Mouse (Mus musculus) heart, embryonic 11.5 days (tissue): ENCODE results near the gene Egln1. TPM values are rescaled to one million over a fixed set of nuclear protein-coding genes. Genes with fewer than 3 reads are reported as not detected.

Experiments
- ATAC-seq: fragments of 200-750 bp; cut with Nextera tagmentation; replicated peaks from 2 replicates; pipeline ENCODE4 v1.8.0; 2017; ENCODE audit warnings: moderate library complexity; ENCODE audit not compliant: insufficient number of reproducible peaks, low FRiP score, low TSS enrichment
- H3K27ac ChIP-seq: fragments of 300-500 bp; sonication (generic); 2 replicates; pipeline ENCODE4 v1.5.1; 2014; ENCODE audit warnings: mild to moderate bottlenecking, low read depth, low read length
- H3K27me3 ChIP-seq: fragments of 300-500 bp; sonication (generic); 2 replicates; pipeline ENCODE4 v1.6.1; 2014; ENCODE audit warnings: mild to moderate bottlenecking, low read length, mixed read lengths; ENCODE audit not compliant: control insufficient read depth, insufficient read depth
- H3K36me3 ChIP-seq: fragments of 300-500 bp; sonication (generic); 2 replicates; pipeline ENCODE4 v1.6.1; 2014; ENCODE audit warnings: mild to moderate bottlenecking, low read length, moderate library complexity, mixed read lengths; ENCODE audit not compliant: control insufficient read depth, insufficient read depth
- H3K4me1 ChIP-seq: fragments of 300-500 bp; sonication (generic); 2 replicates; pipeline ENCODE4 v1.6.1; 2014; ENCODE audit warnings: low read length; ENCODE audit not compliant: control insufficient read depth, insufficient read depth
- H3K4me2 ChIP-seq: fragments of 300-500 bp; sonication (generic); 2 replicates; pipeline ENCODE4 v1.6.1; 2014; ENCODE audit warnings: mild to moderate bottlenecking, moderate library complexity
- H3K4me3 ChIP-seq: fragments of 300-500 bp; sonication (generic); 2 replicates; pipeline ENCODE4 v1.5.1; 2014; ENCODE audit warnings: low read depth, low read length
- H3K9ac ChIP-seq: fragments of 300-500 bp; sonication (generic); 2 replicates; pipeline ENCODE4 v1.6.1; 2014; ENCODE audit warnings: mild to moderate bottlenecking, low read depth, low read length, moderate library complexity
- H3K9me3 ChIP-seq: fragments of 300-500 bp; sonication (generic); replicated peaks from 2 replicates; pipeline ENCODE4 v1.6.1; 2016; ENCODE audit warnings: low read length; ENCODE audit not compliant: control insufficient read depth
- WGBS: fragments of 180-500 bp; shearing (Covaris S2); extraction: QIAGEN DNeasy Blood & Tissue Kit; methylation state at CpG from one replicate; pipeline ENCODE4 v1.1.7; 2014; ENCODE audit not compliant: insufficient replicate concordance; 5-methylcytosine and 5-hydroxymethylcytosine counted together
- polyA plus RNA-seq: library from polyadenylated mRNA; unstranded; fragments of >200 nt; fragmentation: Nextera tagmentation; extraction: Ambion mirVana; gene quantifications from 2 replicates; pipeline ENCODE4 v1.2.1, GENCODE M21; 2014

Egln1 gene
- polyA plus RNA-seq: 18.5 and 23.2 TPM in 2 replicates

- H3K4me1 ChIP-seq: peaks cover 32% of the 10 kb centered on the region
- no peaks in the 10 kb centered on the region for H3K36me3 ChIP-seq
- peak within 1 kb of the TSS; percentile 95 for H3K27ac ChIP-seq
- H3K9ac ChIP-seq: peak within 1 kb of the TSS; percentile 87
- no peaks in the 10 kb centered on the region for H3K27me3 ChIP-seq
- H3K9me3 ChIP-seq: no peaks in the 10 kb centered on the region
- peak within 1 kb of the TSS; percentile 96 for H3K4me3 ChIP-seq
- 1% methylated on average over 34 of the region's 98 CpGs for WGBS
- peak within 1 kb of the TSS; percentile 85 for H3K4me2 ChIP-seq
- peak; percentile 88 for ATAC-seq
Observed at GRCm38 (mm10) chr8:124949209-124950068, at the start of gene Egln1. Egln1 (minus strand) TSS chr8:124949324.

DNA sequence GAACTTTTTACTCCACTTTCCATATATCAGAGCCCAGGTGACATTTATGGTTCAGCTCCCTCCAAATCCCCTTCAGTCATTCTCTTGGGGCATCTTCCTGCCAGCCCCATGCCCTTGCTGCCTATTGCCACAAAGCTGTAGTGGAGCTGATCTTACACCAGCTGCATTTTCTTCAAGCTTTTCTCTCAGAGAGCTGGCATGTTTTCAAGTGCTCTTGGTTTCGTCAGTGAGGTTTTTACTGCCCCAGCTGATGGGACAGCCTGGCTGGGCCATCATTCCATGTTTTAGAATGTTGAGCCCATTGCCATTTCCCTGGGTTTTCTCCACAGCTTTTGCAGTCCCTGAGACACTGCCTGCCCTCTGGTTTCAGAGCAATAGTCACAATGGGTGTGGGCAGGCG lies 46.7 kb upstream of the Egln1 start:
- ATAC-seq: no peak
- H3K27ac ChIP-seq: no peak overlapping the region
- H3K4me1 ChIP-seq: peaks cover 11% of the 10 kb centered on the region; the same call in 1 of the 2 replicates
- H3K9me3 ChIP-seq: no peaks in the 10 kb centered on the region; the same call in 1 of the 2 replicates
- no peak overlapping the region for H3K9ac ChIP-seq
- H3K27me3 ChIP-seq: peaks cover 4% of the 10 kb centered on the region
- no peaks in the 10 kb centered on the region for H3K36me3 ChIP-seq
- no peak overlapping the region for H3K4me3 ChIP-seq
- H3K4me2 ChIP-seq: no peak overlapping the region
- 74% methylated on average over 2 of the region's 2 CpGs for WGBS

DNA sequence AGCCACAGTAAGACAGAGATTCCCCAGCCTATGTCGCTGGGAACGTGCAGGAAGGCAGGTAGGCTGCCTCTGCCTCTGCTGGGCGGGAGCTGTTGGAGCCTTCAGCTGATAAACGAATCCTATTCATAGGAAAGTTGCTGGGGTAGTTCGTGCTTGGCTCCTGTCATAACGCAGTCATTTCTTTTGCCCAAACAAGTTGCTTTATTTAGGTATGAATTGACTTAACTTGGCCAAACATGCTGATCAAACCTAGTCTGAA lies 42.5 kb upstream of the Egln1 start:
- Histone ChIP-seq H3K4me2 (peak overlapping the region; percentile 72), H3K36me3 (no peaks in the 10 kb centered on the region), H3K9me3 (no peaks in the 10 kb centered on the region), H3K27ac (no peak overlapping the region), H3K4me3 (peak overlapping the region; percentile 31), H3K4me1 (peaks cover 11% of the 10 kb centered on the region; the same call in 1 of the 2 replicates), H3K9ac (peak overlapping the region; percentile 60; the same call in 1 of the 2 replicates), H3K27me3 (peaks cover 6% of the 10 kb centered on the region)
- 14% methylated on average over 6 of the region's 6 CpGs for WGBS
- no peak for ATAC-seq

DNA sequence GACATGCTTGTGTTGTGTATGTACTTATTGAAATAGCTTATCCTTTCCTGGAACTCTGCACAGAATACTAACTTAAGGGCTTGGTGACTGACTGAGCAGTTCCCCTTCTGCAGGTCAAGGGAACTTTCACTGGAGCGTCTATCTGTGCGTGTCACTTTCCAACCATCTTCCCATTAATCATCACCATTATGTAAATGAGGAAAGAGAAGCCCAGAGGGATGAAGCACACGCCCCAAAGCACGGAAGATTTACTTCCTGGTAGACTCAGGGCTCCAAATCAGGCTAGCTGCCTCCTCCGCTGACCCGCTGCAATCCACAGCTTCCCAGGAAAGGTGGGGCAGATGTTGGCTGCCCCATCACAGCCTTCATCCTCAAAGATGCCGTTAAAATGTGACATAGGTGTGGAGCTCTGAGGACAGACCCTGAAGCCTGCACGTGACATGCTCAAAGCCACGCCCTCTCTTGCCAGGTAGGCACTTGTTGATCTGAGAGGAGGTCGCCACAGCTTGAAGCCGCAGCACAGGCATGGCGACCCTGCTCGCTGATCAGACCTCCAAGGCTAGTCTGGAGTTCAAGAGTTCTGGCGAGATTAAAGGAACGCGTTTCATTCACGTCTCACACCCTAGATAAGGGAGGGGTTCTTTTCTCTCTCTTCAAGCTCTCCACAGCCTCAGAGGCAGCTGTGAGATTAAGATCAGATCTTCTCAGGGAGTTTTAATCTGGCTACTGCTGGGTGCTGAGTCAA lies 42.0 kb upstream of the Egln1 start:
- H3K9ac ChIP-seq: peak overlapping the region; percentile 60
- WGBS: 7% methylated on average over 17 of the region's 17 CpGs
- peaks cover 6% of the 10 kb centered on the region for H3K27me3 ChIP-seq
- H3K27ac ChIP-seq: no peak overlapping the region
- peaks cover 11% of the 10 kb centered on the region; the same call in 1 of the 2 replicates for H3K4me1 ChIP-seq
- no peak for ATAC-seq
- peak overlapping the region; percentile 72 for H3K4me2 ChIP-seq
- peak overlapping the region; percentile 31 for H3K4me3 ChIP-seq
- no peaks in the 10 kb centered on the region for H3K36me3 ChIP-seq
- H3K9me3 ChIP-seq: no peaks in the 10 kb centered on the region

- H3K9me3 ChIP-seq: no peaks in the 10 kb centered on the region; the same call in 1 of the 2 replicates
- H3K27ac ChIP-seq: no peak overlapping the region
- no peak overlapping the region for H3K9ac ChIP-seq
- no peak for ATAC-seq
- no peaks in the 10 kb centered on the region for H3K27me3 ChIP-seq
- H3K4me3 ChIP-seq: no peak overlapping the region
- no peaks in the 10 kb centered on the region for H3K36me3 ChIP-seq
- 76% methylated on average over 8 of the region's 8 CpGs for WGBS
- H3K4me1 ChIP-seq: no peaks in the 10 kb centered on the region
- no peak overlapping the region for H3K4me2 ChIP-seq
Observed at GRCm38 (mm10) chr8:124980828-124981227, 31.7 kb upstream of the Egln1 start.

- no peak overlapping the region for H3K27ac ChIP-seq
- ATAC-seq: no peak
- no peaks in the 10 kb centered on the region; the same call in 1 of the 2 replicates for H3K9me3 ChIP-seq
- no peak overlapping the region for H3K4me3 ChIP-seq
- no peak overlapping the region for H3K9ac ChIP-seq
- H3K27me3 ChIP-seq: no peaks in the 10 kb centered on the region
- no peaks in the 10 kb centered on the region for H3K36me3 ChIP-seq
- H3K4me2 ChIP-seq: no peak overlapping the region
- WGBS: 88% methylated on average over 3 of the region's 3 CpGs
- H3K4me1 ChIP-seq: no peaks in the 10 kb centered on the region
Observed at GRCm38 (mm10) chr8:124980036-124980435, 30.9 kb upstream of the Egln1 start.

DNA sequence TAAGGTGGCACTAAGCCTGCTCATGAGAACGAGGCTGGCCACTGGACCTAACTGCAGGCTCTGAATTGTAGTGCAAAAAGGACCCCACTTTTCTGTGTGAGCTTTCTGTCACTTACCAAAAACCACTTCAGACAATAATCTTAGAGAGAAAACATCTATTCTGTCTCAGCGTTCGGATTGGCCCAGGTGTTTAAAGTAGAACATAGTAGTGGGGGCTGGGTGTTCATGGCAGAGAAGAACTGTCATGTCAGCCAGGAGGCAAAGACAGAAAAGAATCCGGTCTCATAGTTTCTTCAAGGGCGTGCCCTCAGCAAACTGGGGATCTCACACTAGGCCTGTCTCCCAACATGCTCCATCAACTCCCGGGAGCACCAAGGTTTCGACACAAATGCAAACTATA lies 28.9 kb upstream of the Egln1 start:
- Histone ChIP-seq H3K4me2 (no peak overlapping the region), H3K4me1 (no peaks in the 10 kb centered on the region), H3K4me3 (no peak overlapping the region), H3K27ac (no peak overlapping the region), H3K9ac (no peak overlapping the region), H3K36me3 (no peaks in the 10 kb centered on the region), H3K27me3 (no peaks in the 10 kb centered on the region), H3K9me3 (no peaks in the 10 kb centered on the region; the same call in 1 of the 2 replicates)
- 81% methylated on average over 7 of the region's 7 CpGs for WGBS
- no peak for ATAC-seq

GRCm38 (mm10) chr8:124976211-124976610 lies 27.1 kb upstream of the Egln1 start:
- Histone ChIP-seq H3K4me1 (no peaks in the 10 kb centered on the region), H3K9me3 (no peaks in the 10 kb centered on the region; the same call in none of the 2 replicates), H3K27me3 (no peaks in the 10 kb centered on the region), H3K4me2 (no peak overlapping the region), H3K9ac (no peak overlapping the region), H3K36me3 (no peaks in the 10 kb centered on the region), H3K27ac (no peak overlapping the region), H3K4me3 (no peak overlapping the region)
- ATAC-seq: no peak
- WGBS: 86% methylated on average over 6 of the region's 6 CpGs
